Mouse (Mus musculus): Measurements from ENCODE around the gene Zdhhc19. TPM values are rescaled to one million over a fixed set of nuclear protein-coding genes. Genes with fewer than 3 reads are reported as not detected.

Gene Zdhhc19
- polyA plus RNA-seq, 1 experiment from 2014 or later = not detected

- H3K9ac ChIP-seq (replicated peaks; ENCODE audit: low read depth) = no peak overlapping the region
Measured at GRCm38 (mm10) chr16:32610460-32611255, 114.6 kb downstream of the Zdhhc19 start.

More at GRCm38 (mm10) chr16:32610460-32611255, 114.6 kb downstream of the Zdhhc19 start:
- Histone ChIP-seq H3K4me3 (ENCODE audit: low read depth, low read length) (no peak overlapping the region; the same call in 1 of the 2 replicates), H3K4me2 (replicated peaks; ENCODE audit: low read depth, low read length) (peak overlapping the region; percentile 84; the same call in 1 of the 2 replicates), H3K36me3 (ENCODE audit: insufficient read depth, low read length) (no peaks in the 10 kb centered on the region), H3K4me1 (ENCODE audit: insufficient read depth, low read depth, low read length) (peaks cover 5% of the 10 kb centered on the region; the same call in 1 of the 2 replicates), H3K9me3 (ENCODE audit: low read length) (no peaks in the 10 kb centered on the region), H3K27ac (ENCODE audit: low read length) (no peak overlapping the region), H3K27me3 (replicated peaks; ENCODE audit: insufficient read depth, low read length) (no peaks in the 10 kb centered on the region)
- DNase-seq (ENCODE audit: low spot score) (no peak), ATAC-seq (no peak)
- WGBS = 47% methylated on average over 5 of the region's 5 CpGs
- TF ChIP-seq CTCF (IDR thresholded peaks at IDR 0.05) (no peak), EP300 (IDR thresholded peaks at IDR 0.05) (no peak)

Other genes with a start within 250 kb of the Zdhhc19 start
- 7.9 and 9.2 TPM in 2 replicates for gene Fbxo45, start 249.1 kb upstream of the Zdhhc19 start, polyA plus RNA-seq (2015; fragmentation: Nextera tagmentation; extraction: Ambion mirVana)
- gene Wdr53, start 249.0 kb upstream of the Zdhhc19 start, polyA plus RNA-seq (2015; fragmentation: Nextera tagmentation; extraction: Ambion mirVana) = 15.3 and 16.1 TPM in 2 replicates
- 0.10 TPM in 1 of 2 replicates, not detected in the other for gene Smco1, start 224.8 kb upstream of the Zdhhc19 start, polyA plus RNA-seq (2015; fragmentation: Nextera tagmentation; extraction: Ambion mirVana)
- 16.5 and 18.6 TPM in 2 replicates for gene Rnf168, start 218.8 kb upstream of the Zdhhc19 start, polyA plus RNA-seq (2015; fragmentation: Nextera tagmentation; extraction: Ambion mirVana)
- 12.9 and 13.2 TPM in 2 replicates for gene Ubxn7, start 164.0 kb upstream of the Zdhhc19 start, polyA plus RNA-seq (2015; fragmentation: Nextera tagmentation; extraction: Ambion mirVana)
- gene Tm4sf19, start 95.8 kb upstream of the Zdhhc19 start, polyA plus RNA-seq (2015; fragmentation: Nextera tagmentation; extraction: Ambion mirVana) = not detected in 2 replicates
- 24.0 and 24.6 TPM in 2 replicates for gene Tctex1d2, start 76.6 kb upstream of the Zdhhc19 start, polyA plus RNA-seq (2015; fragmentation: Nextera tagmentation; extraction: Ambion mirVana)
- gene Pcyt1a, start 65.3 kb upstream of the Zdhhc19 start, polyA plus RNA-seq (2015; fragmentation: Nextera tagmentation; extraction: Ambion mirVana) = 44.9 and 48.0 TPM in 2 replicates
- 0.30 and 0.41 TPM in 2 replicates for gene Slc51a, start 8.4 kb upstream of the Zdhhc19 start, polyA plus RNA-seq (2015; fragmentation: Nextera tagmentation; extraction: Ambion mirVana)
- gene Tfrc, start 112.7 kb downstream of the Zdhhc19 start, polyA plus RNA-seq (2015; fragmentation: Nextera tagmentation; extraction: Ambion mirVana) = 14.6 and 16.0 TPM in 2 replicates
- 19.8 and 22.4 TPM in 2 replicates for gene Tnk2, start 147.6 kb downstream of the Zdhhc19 start, polyA plus RNA-seq (2015; fragmentation: Nextera tagmentation; extraction: Ambion mirVana)
- 4.1 and 5.4 TPM in 2 replicates for gene Muc4, start 239.6 kb downstream of the Zdhhc19 start, polyA plus RNA-seq (2015; fragmentation: Nextera tagmentation; extraction: Ambion mirVana)